Mouse (Mus musculus) cerebellum, adult 2 months (tissue): ENCODE data around the gene Mpp3. TPM values are rescaled to one million over a fixed set of nuclear protein-coding genes. Genes with fewer than 3 reads are reported as not detected.
A peak's percentile ranks its signal among the peaks of the same experiment; 100 is the strongest.

Experiments used
- DNase-seq, 2 experiments: peaks; one replicate each; pipeline ENCODE4 v3.0.0; 2021
- H3K27ac ChIP-seq: fragments of 200-500 bp; 2 replicates; pipeline ENCODE4 v1.5.1; 2012; ENCODE audit warnings: low read length, control low read depth, inconsistent platforms; ENCODE audit not compliant: insufficient read depth
- H3K27me3 ChIP-seq: fragments of 200-500 bp; 2 replicates; pipeline ENCODE4 v1.6.1; 2012; ENCODE audit warnings: inconsistent platforms, mild to moderate bottlenecking, low read length, moderate library complexity; ENCODE audit not compliant: control insufficient read depth, insufficient read depth
- H3K4me1 ChIP-seq: fragments of 200-500 bp; 2 replicates; pipeline ENCODE4 v1.6.1; 2011; ENCODE audit warnings: low read length; ENCODE audit not compliant: control insufficient read depth, insufficient read depth
- H3K4me3 ChIP-seq: fragments of 200-500 bp; replicated peaks from 2 replicates; pipeline ENCODE3; 2011; ENCODE audit warnings: mild to moderate bottlenecking, low read depth, low read length, control low read depth; ENCODE audit not compliant: insufficient read depth
- CTCF ChIP-seq: fragments of 200-500 bp; IDR thresholded peaks from 2 replicates; pipeline ENCODE4 v1.5.1; 2011; ENCODE audit warnings: low read depth, mild to moderate bottlenecking, control low read depth, low read length, moderate library complexity, borderline replicate concordance; ENCODE audit not compliant: insufficient read depth
- POLR2A ChIP-seq: fragments of 200-500 bp; IDR thresholded peaks from 2 replicates; pipeline ENCODE4 v1.6.1; 2011; ENCODE audit warnings: low read length, control low read depth, borderline replicate concordance; ENCODE audit not compliant: insufficient read depth
- WGBS: fragments of 180-500 bp; shearing (Covaris S2); methylation state at CpG from one replicate; pipeline ENCODE4 v1.1.7; 2018; 5-methylcytosine and 5-hydroxymethylcytosine counted together
- polyA plus RNA-seq: library from polyadenylated mRNA; depleted of rRNA; stranded (reverse); fragments of >200 nt; gene quantifications from 2 replicates; pipeline ENCODE4 v1.2.3, GENCODE M21; 2012

Gene Mpp3
- polyA plus RNA-seq, 1 experiment: 158 TPM

- Histone ChIP-seq H3K27ac (no peak overlapping the region), H3K4me3 (no peak overlapping the region), H3K4me1 (peaks cover 16% of the 10 kb centered on the region), H3K27me3 (no peaks in the 10 kb centered on the region)
- no peak for DNase-seq
- no peak for TF ChIP-seq CTCF
- TF ChIP-seq POLR2A: no peak
- WGBS: 44% methylated on average over 9 of the region's 9 CpGs
These were observed 22.0 kb downstream of the Mpp3 start for GRCm38 (mm10) chr11:102006271-102006670.

GRCm38 (mm10) chr11:102004251-102004650, 24.0 kb downstream of the Mpp3 start:
- TF ChIP-seq CTCF: peak; percentile 59
- TF ChIP-seq POLR2A: no peak
- 92% methylated on average over 8 of the region's 8 CpGs for WGBS
- DNase-seq: no peak
- no peak overlapping the region for H3K4me3 ChIP-seq
- peaks cover 10% of the 10 kb centered on the region for H3K4me1 ChIP-seq
- H3K27ac ChIP-seq: no peak overlapping the region
- no peaks in the 10 kb centered on the region for H3K27me3 ChIP-seq

- Histone ChIP-seq H3K4me3 (no peak overlapping the region), H3K27me3 (no peaks in the 10 kb centered on the region), H3K4me1 (peaks cover 10% of the 10 kb centered on the region), H3K27ac (no peak overlapping the region)
- no peak for DNase-seq
- TF ChIP-seq POLR2A (no peak), CTCF (no peak)
- 31% methylated on average over 4 of the region's 4 CpGs for WGBS
These were observed 28.8 kb downstream of the Mpp3 start for GRCm38 (mm10) chr11:101999466-101999865.

- H3K27me3 ChIP-seq: no peaks in the 10 kb centered on the region
- no peak for DNase-seq
- no peak overlapping the region for H3K27ac ChIP-seq
- WGBS: 50% methylated on average over 5 of the region's 5 CpGs
- no peak overlapping the region for H3K4me3 ChIP-seq
- H3K4me1 ChIP-seq: peaks cover 13% of the 10 kb centered on the region
- TF ChIP-seq CTCF: no peak
- TF ChIP-seq POLR2A: no peak
These were observed 30.0 kb downstream of the Mpp3 start for GRCm38 (mm10) chr11:101998258-101998657.

- DNase-seq: no peak
- no peak overlapping the region for H3K4me3 ChIP-seq
- WGBS: 77% methylated on average over 7 of the region's 7 CpGs
- TF ChIP-seq POLR2A (no peak), CTCF (no peak)
- no peak overlapping the region for H3K27ac ChIP-seq
- H3K4me1 ChIP-seq: peaks cover 13% of the 10 kb centered on the region
- no peaks in the 10 kb centered on the region for H3K27me3 ChIP-seq
These were observed 32.3 kb downstream of the Mpp3 start for GRCm38 (mm10) chr11:101995938-101996337.

- no peak overlapping the region for H3K4me3 ChIP-seq
- TF ChIP-seq POLR2A (no peak), CTCF (no peak)
- H3K27ac ChIP-seq: no peak overlapping the region
- peak in 1 of 2 experiments; percentile 54 for DNase-seq
- 18% methylated on average over 8 of the region's 8 CpGs for WGBS
- peaks cover 2% of the 10 kb centered on the region; the same call in 1 of the 2 replicates for H3K4me1 ChIP-seq
- H3K27me3 ChIP-seq: no peaks in the 10 kb centered on the region
These were observed 34.2 kb downstream of the Mpp3 start for GRCm38 (mm10) chr11:101994100-101994499.

- WGBS: 90% methylated on average over 7 of the region's 7 CpGs
- H3K27me3 ChIP-seq: no peaks in the 10 kb centered on the region
- H3K4me3 ChIP-seq: no peak overlapping the region
- H3K27ac ChIP-seq: no peak overlapping the region
- TF ChIP-seq POLR2A (no peak), CTCF (no peak)
- DNase-seq: no peak
- peaks cover 2% of the 10 kb centered on the region; the same call in 1 of the 2 replicates for H3K4me1 ChIP-seq
These were observed 35.9 kb downstream of the Mpp3 start for GRCm38 (mm10) chr11:101992411-101992810.

- no peaks in the 10 kb centered on the region for H3K27me3 ChIP-seq
- DNase-seq: no peak
- WGBS: 87% methylated on average over 3 of the region's 3 CpGs
- no peak for TF ChIP-seq CTCF
- no peak for TF ChIP-seq POLR2A
- H3K4me3 ChIP-seq: no peak overlapping the region
- peaks cover 2% of the 10 kb centered on the region; the same call in 1 of the 2 replicates for H3K4me1 ChIP-seq
- no peak overlapping the region for H3K27ac ChIP-seq
These were observed 36.4 kb downstream of the Mpp3 start for GRCm38 (mm10) chr11:101991813-101992212.

GRCm38 (mm10) chr11:101990244-101990643, 38.0 kb downstream of the Mpp3 start:
- Histone ChIP-seq H3K4me3 (no peak overlapping the region), H3K27ac (no peak overlapping the region), H3K27me3 (no peaks in the 10 kb centered on the region), H3K4me1 (peaks cover 2% of the 10 kb centered on the region; the same call in 1 of the 2 replicates)
- 58% methylated on average over 3 of the region's 3 CpGs for WGBS
- no peak for TF ChIP-seq POLR2A
- no peak for TF ChIP-seq CTCF
- DNase-seq: no peak
